Mouse (Mus musculus): ENCODE data around the gene Sec14l2.

DNA sequence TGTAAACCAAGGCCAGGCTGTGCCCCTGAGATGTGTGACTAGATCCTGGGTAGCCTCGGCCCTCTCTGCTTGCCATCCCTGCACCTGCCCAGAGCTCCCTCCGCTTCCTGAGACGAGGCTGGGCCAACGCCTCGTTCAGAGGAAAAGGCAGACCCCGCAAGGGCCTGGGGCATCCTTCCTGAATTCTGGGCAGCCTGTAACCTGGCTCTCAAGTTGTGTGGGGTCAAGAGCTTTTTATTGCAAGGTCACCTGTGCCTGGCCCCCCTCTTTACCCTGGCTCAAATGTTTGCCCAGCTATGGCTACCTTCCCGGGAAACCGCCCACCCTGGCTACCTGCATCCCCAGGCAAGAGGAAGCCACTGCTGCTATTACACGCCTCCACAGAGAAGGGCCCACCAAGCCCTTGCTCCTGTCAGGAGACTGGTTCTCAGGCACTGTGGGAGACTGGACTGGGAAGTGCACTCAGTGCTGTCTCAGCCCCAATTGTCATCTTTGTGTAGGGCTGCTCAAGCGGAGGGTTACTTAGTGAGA is 26.1 kb downstream of the Sec14l2 start:
- TF ChIP-seq POLR2A (IDR thresholded peaks at IDR 0.05; ENCODE audit: borderline replicate concordance, control insufficient read depth, low read depth, low read length), result no peak
- no peak for TF ChIP-seq CTCF (IDR thresholded peaks at IDR 0.05; ENCODE audit: control insufficient read depth, insufficient read depth, low read length)
